Mouse (Mus musculus) right cerebral cortex, postnatal 25 days (tissue): ENCODE measurements around the gene Mau2.
"Not testable (repeated sequence)": the region's sequence is repeated elsewhere in the genome, so short reads cannot be mapped to it uniquely, and the experiment has no call there.

ENCODE experiments used
- DNase-seq: peaks from one replicate; pipeline ENCODE4 v3.0.0; 2022

Mau2 gene

GRCm38 (mm10) chr8:70015017-70015416, 27.5 kb downstream of the Mau2 start:
- no peak for DNase-seq

- DNase-seq = no peak
These were observed 29.8 kb downstream of the Mau2 start for GRCm38 (mm10) chr8:70012763-70013162.

DNA sequence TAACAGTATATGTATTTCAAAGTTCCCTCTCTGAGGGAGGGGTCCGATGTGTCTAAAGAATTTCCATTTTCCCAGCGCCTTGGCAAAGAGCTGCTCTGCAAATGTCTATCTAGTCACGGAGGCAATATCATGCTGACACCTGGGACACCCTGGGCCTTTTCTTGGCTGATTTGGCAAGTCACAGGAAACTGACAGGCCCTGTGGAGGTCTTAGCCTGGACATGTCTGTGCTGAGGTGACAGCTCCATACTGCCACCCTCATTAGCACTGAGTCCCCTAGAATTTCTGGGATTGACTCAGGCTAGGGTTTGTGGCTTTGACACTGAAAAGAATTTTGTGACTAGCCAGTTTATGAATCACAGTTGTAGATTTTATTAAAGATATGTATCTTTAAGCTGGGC, 30.2 kb downstream of the Mau2 start:
- no peak for DNase-seq

- not testable (repeated sequence) for DNase-seq
These were observed 31.7 kb downstream of the Mau2 start for GRCm38 (mm10) chr8:70010796-70011195.

DNA sequence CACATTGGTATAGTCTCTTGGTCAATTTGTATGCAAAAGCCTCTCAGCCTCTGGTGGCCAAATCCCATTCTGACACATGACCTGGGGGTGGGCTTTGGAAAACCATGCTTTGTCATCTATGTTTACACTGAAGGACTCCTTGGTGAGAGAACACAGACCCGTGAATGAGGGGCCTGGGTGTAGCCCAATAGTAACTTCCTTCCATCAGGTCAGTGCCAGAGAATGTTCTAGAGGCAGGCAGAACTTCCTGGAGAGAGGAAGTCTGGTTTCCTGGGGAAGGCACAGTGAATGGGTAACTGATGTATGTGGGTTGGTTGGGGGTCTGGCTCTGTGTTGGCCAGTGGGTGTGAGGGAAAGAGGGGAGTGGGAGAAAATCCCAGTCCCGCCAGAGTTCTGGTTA, 37.4 kb downstream of the Mau2 start:
- no peak for DNase-seq

DNA sequence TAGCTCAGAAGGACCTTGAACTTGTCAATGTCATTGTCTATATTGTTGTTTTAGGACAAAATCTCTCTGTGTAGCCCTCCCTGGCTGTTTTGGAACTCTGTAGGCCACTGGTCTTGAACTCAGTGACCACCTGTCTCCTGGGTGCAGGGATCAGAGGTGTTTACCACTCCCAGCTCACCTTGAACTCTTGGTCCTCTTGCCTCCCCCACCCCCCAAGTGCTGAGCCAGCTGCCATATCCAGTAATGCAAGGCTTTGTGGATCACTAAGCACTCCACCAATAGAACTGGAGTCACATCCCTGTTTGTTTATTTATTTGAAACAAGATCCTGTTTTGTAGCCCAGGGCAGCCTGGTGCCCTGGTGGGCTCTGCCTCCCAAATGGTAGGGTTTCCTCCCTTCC, 38.2 kb downstream of the Mau2 start:
- DNase-seq = no peak

GRCm38 (mm10) chr8:70003204-70003657, 39.3 kb downstream of the Mau2 start:
- no peak for DNase-seq

DNA sequence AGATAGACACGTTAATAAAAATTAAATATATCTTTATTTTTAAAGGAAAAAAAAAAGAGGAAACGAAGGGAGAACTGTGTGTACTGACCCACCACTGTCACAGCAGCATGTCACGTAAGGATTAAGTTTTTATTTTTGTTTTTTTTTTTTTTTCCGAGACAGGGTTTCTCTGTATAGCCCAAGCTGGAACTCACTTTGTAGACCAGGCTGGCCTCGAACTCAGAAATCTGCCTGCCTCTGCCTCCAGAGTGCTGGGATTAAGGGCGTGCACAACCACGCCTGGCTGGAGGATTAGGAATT, 40.7 kb downstream of the Mau2 start:
- not testable (repeated sequence) for DNase-seq

DNA sequence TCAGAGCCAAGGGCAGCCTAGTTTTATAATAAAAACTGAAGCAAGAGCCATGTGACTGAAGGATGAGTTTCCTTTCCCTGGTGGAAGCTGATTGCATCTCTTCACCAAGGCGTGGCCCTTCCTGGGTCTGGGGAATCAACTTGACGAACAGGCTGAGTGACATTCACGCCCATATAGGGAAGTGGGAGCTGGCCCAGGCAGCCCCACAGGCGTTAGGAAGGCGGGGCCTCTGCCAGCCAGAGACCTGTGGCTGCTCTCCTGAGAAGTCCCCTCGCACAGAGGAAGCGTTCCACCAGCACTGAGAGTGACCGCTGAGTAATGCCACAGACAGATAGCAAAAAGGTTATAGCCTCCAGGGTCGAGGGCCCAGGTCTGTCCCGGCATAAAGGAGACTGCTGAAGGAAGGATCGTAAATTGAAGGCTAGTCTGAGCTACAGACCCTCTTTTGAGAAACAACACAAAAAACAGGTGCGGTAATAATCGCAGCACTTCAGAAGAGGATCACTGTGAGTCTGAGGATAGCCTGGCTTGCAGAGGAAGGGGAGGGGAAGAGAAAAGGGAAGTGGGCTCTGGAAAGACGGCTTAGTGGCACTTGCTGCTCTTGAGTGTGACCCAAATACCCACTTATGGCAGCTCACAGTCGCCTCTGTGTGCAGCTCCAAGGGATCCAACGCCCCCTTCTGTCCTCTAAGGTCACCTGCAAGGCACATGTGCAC, 41.2 kb downstream of the Mau2 start:
- no peak for DNase-seq

DNA sequence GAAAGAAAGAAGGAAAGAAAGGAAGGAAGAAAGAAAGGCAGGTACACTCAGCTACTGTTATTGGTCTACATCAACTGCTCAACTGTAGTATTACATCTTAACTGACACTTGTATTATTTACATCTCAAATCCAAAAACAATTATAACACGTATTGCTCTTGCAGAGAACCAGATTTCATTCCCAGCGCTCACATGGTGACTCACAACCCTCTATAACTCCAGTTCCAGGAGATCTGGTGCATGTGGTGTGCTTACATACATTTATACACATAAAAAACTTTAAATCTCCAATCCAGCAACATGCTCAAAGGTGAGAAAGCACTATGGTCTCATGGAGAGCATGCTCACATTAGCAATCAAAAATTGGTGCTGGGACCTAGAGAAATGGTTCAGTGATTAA, 42.3 kb downstream of the Mau2 start:
- no peak for DNase-seq

DNA sequence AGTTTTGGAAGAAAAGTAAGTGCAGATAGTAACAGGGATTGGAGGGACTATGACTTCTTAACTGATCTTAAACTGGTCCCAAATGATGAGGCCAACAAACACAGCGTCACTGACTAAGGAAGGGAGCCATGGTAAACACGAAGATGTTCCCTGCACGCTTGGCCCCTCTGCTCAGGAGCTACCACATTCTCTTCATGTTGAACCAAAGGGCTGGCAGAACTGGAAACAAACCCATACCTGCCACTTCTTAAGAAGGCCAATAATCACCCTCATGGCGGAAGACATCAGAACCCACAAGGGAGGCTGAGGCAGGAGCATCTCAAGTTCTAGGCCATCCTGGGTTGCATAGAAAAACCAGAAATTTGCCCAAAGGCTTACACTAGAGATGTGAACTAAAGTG, 43.3 kb downstream of the Mau2 start:
- DNase-seq = no peak

DNA sequence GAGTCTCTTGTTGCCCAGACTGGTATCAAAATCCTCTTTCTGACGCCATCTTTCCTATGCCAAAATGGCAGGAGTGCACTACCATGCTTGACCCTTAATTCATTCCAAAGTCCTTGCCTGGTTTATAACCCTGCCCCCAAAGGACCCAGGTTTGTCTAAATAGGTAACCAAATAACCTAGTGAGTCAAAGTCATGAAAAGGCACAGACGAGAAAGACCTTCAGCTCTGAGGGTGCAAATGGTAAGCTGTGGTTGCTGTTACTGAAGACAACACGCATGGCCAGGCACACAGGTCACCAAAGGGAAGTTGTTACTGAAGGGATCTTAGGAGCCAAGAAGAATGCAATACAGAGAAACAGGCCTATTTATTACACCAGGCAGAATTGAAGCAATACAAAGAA, 43.8 kb downstream of the Mau2 start:
- no peak for DNase-seq

GRCm38 (mm10) chr8:69996589-69997285, 45.8 kb downstream of the Mau2 start:
- DNase-seq = no peak

GRCm38 (mm10) chr8:69995776-69996588, 46.6 kb downstream of the Mau2 start, which contains the start of gene Gatad2a:
Gene Gatad2a (minus strand): TSS chr8:69996384.
- DNase-seq = peak; percentile 100

- no peak for DNase-seq
These were observed 47.1 kb downstream of the Mau2 start for GRCm38 (mm10) chr8:69995422-69995775.

- not testable (repeated sequence) for DNase-seq
These were observed 53.6 kb downstream of the Mau2 start for GRCm38 (mm10) chr8:69988936-69989335.

GRCm38 (mm10) chr8:69987744-69988143, 54.8 kb downstream of the Mau2 start:
- DNase-seq = no peak

DNA sequence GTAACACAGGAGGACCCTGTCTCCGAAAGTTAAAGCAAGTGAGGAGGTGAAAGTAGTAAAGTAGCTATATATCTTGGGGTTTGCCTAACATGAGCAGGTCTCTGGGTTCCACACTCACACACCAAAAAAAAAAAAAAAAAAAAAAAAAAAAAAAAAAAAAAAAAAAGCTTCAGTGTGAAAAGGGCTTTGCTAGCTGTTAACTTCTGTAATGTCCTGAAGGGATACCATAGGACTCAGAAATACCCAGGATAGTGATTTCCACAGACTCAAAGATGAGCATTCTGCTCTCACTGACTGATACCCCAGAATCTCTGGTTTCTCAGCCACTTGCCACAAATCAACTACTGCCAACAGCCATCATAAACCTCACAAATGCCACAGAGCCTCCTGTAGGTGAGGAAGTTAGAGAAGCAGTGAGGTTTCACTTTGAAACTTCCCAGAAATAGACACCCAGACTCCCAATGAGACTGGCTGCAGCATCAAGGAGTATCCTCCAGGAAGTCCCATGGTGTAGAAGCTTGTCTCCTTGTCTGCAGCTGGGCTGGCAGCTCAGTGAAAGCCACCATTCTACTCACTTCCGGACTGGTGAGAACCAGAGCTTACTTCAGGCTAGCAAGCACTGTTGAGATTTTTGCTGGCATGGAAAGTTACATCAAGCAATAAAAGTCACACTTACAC, 57.5 kb downstream of the Mau2 start:
- DNase-seq = no peak

- DNase-seq = no peak
These were observed 64.1 kb downstream of the Mau2 start for GRCm38 (mm10) chr8:69978456-69978855.

GRCm38 (mm10) chr8:69974806-69975205, 67.7 kb downstream of the Mau2 start:
- DNase-seq = no peak

- peak; percentile 90 for DNase-seq
These were observed 68.3 kb downstream of the Mau2 start for GRCm38 (mm10) chr8:69974194-69974614.

DNA sequence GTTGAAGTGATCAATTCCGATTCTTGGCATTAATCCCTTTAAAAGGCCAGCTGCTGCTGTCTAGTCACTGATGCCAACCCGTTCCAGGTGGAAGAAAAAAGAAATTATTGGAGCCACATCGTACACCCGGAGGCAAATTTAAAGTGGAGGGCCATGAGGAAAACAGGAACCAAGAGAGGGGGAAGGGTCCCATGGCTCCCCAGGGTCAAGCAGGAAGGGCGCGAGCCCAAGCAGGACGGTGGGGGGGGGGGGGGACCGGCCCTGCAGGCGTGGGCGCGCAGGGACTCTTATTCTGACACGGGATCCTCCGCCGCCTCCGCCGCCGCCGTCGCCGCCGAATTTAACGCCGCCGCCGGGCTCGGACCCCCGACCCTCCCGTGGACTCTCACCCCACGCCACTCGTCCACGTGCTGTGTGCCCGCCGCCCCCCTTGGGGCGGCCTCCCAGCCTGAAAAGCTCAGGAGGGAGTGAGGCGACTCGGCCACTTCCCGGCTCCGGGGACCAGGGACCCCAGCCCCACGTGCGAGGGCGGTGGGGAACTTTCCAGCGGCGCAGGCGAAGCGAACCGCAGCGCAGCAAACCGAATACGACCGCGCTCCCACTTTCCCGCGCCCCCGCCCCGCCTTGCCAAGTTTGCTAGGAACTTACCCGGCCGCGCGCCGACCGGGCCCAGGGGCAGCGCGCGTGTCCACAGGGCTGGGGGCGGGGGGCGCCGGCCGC, 68.9 kb downstream of the Mau2 start:
- peak; percentile 8 for DNase-seq

DNA sequence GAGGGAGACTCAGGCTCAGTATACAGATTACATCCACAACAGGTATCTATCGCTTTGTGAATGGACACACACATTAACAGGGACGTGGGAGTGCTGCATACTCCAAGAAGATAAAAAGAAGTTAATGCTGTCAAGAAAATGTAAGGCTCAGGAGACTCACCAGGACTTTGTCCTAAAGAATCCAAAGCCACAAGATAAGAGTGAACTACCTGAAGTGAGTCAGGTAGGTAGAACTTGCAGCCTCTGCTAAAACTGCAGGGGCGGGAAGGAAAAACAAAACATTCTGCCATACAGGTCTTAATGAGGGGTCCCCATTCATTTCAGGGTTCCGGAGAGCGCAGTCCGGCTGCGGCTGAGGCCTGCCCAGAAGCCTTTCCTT, 69.5 kb downstream of the Mau2 start:
- no peak for DNase-seq
